Mouse (Mus musculus) gonadal fat pad, adult 2 months (tissue): ENCODE data around the gene Tmem248. TPM values are rescaled to one million over a fixed set of nuclear protein-coding genes. Genes with fewer than 3 reads are reported as not detected.

Experiments used
- DNase-seq: peaks from one replicate; pipeline ENCODE4 v3.0.0-alpha.2; 2012; ENCODE audit warnings: low read depth
- polyA plus RNA-seq: library from polyadenylated mRNA; depleted of rRNA; stranded (reverse); fragments of >200 nt; gene quantifications from 2 replicates; pipeline ENCODE4 v1.2.3, GENCODE M21; 2012; rRNA removed

Gene Tmem248
- polyA plus RNA-seq, 1 experiment: 39.7 TPM

- no peak for DNase-seq
Observed at GRCm38 (mm10) chr5:130257303-130257702, 40.4 kb downstream of the Tmem248 start.

GRCm38 (mm10) chr5:130263454-130263853 is 46.6 kb downstream of the Tmem248 start:
- DNase-seq: no peak

GRCm38 (mm10) chr5:130264433-130265005 is 47.6 kb downstream of the Tmem248 start:
- DNase-seq: no peak

DNA sequence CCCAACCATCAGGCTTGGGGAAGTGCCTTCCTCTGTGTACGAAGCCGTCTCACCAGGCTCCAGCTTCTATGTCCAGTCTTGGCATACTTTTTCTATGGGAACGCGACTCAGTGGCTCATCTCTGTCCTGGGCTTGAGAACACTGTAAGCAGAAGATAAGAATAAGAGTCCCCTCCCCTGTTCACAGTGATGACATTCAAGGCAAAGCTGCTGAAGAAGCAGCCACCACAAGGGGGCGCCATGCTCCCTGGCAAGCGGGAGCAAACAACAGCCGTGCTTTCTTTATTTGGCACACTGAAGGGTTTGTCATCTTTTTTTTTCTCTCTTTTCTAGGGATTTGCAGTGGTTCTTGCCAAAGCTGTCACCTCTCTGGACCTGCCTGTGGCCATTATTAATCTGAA is 49.8 kb downstream of the Tmem248 start:
- DNase-seq: no peak

GRCm38 (mm10) chr5:130267316-130267715 is 50.4 kb downstream of the Tmem248 start:
- no peak for DNase-seq

GRCm38 (mm10) chr5:130268976-130269375 is 52.1 kb downstream of the Tmem248 start:
- no peak for DNase-seq

DNA sequence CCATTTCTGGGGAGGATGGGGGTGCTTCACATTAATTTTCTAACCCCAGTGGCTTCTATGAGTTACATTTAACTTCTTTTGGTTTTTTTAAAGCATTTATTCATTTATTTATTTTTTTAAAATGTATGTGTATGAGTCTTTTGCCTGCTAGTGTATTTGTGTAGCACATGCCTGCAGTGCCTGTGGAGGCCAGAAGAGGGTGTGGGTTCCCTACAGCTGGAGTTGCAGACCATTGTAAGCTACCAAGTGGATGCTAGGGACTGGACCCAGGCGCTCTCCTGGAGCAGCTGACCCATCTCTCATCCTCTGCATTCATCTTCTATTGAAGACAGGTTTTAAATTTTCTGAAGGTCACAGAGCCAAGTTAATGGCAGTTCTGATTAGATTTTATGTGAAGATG is 55.5 kb downstream of the Tmem248 start:
- no peak for DNase-seq

GRCm38 (mm10) chr5:130273046-130273445 is 56.2 kb downstream of the Tmem248 start:
- no peak for DNase-seq

DNA sequence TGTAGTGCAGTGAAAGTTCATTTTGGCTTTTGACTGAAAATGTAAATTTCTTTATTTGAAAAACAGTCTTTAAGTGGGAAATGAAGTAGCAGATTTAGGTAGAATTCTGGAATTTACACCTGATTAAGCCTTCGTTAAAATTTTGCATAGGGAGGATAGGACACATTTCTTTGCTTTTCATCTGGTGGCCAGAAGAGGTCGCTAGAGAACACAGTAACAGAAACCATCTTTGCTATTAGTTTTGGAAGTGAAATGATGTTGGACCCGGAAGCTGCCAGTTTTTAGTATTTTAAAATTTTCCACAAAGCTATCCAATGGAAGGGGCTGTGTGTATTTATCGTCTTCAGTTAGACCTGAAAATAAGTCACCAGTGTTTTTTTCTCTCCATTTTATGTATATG is 58.6 kb downstream of the Tmem248 start:
- no peak for DNase-seq

- no peak for DNase-seq
Observed at GRCm38 (mm10) chr5:130278011-130278472, 61.2 kb downstream of the Tmem248 start.

GRCm38 (mm10) chr5:130283079-130283732 is 66.3 kb downstream of the Tmem248 start:
- no peak for DNase-seq

DNA sequence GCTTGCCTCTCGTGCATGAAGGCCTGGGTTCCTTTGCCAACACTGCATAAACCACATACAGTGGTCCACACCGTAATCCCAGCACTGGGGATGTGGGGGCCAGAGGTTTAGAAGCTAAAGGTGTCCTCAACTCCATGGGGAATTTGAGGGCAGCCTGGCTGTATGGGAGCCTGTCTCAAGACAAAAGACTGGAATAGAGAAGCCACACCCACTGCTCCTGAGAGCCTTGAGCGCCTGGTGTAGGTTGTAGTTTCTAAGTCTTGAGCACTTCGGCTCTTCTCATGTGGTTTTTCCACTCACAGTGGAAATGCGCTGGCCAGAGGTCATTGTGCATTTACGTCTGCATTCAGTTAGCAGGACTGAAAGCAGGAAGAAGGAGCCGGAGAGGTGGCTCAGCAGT is 71.2 kb downstream of the Tmem248 start:
- no peak for DNase-seq

DNA sequence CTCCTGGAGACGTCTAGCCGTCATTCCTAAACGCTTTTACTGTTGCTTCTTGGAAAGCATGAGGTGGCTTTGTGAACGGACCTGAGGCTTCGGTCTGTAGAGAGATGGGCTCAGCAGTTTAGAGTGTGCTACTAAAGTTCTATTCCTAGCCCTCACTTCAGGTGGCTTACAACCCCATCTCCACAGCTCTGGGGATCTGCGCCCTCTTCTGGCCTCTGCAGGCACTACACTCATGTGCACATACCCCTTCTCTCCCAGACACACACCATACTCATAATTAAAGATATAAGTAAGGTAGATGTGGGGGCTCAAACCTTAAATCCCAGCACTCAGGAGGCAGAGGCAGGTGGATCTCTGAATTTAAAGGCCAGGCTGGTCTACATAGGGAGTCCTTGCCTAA is 73.4 kb downstream of the Tmem248 start:
- no peak for DNase-seq

- DNase-seq: no peak
Observed at GRCm38 (mm10) chr5:130290775-130291174, 73.9 kb downstream of the Tmem248 start.

DNA sequence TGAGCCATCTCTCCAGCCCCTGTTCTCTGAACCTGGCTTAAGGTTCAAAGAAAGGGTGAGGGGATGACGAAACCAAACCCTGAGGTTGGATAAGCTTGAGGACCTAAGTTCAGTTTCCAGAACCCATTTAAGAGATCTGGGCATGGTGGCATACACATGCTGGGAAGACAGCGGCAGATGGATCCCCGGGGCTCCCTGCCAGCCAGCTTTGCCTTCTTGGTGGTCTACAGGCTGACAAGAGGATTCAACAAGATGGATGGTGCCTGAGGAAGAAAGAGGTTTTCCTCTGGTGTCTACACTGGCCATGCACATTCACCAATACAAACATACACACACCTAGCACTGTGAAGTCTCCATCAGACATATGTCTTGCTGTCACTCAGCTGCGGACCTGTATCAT is 76.1 kb downstream of the Tmem248 start:
- no peak for DNase-seq

Other genes with a start within 250 kb of the Tmem248 start
- 53.9 and 65.7 TPM in 2 replicates for gene Gusb, start 214.0 kb upstream of the Tmem248 start, polyA plus RNA-seq
- gene Asl, start 187.8 kb upstream of the Tmem248 start, polyA plus RNA-seq: 90.2 and 116 TPM in 2 replicates
- 17.4 and 19.0 TPM in 2 replicates for gene Crcp, start 187.8 kb upstream of the Tmem248 start, polyA plus RNA-seq
- gene Tpst1, start 143.8 kb upstream of the Tmem248 start, polyA plus RNA-seq: 19.1 and 22.2 TPM in 2 replicates
- 8.4 and 9.7 TPM in 2 replicates for gene Kctd7, start 72.2 kb upstream of the Tmem248 start, polyA plus RNA-seq
- 18.8 and 23.7 TPM in 2 replicates for gene Rabgef1, start 45.3 kb upstream of the Tmem248 start, polyA plus RNA-seq
- 37.0 and 37.5 TPM in 2 replicates for gene Sbds, start 38.4 kb downstream of the Tmem248 start, polyA plus RNA-seq
- gene Tyw1, start 38.5 kb downstream of the Tmem248 start, polyA plus RNA-seq: 13.8 and 15.7 TPM in 2 replicates
- 0.12 and 0.36 TPM in 2 replicates for gene Caln1, start 152.4 kb downstream of the Tmem248 start, polyA plus RNA-seq
- not detected in 2 replicates for gene A330070K13Rik, start 167.6 kb downstream of the Tmem248 start, polyA plus RNA-seq